Mouse (Mus musculus) lung, adult 2 months (tissue): ENCODE data around the gene Fstl4.

Source experiments
- CTCF ChIP-seq: fragments of 200-500 bp; IDR thresholded peaks from 2 replicates; pipeline ENCODE4 v1.5.1; 2011; ENCODE audit warnings: mild to moderate bottlenecking, low read length, control low read depth; ENCODE audit not compliant: insufficient read depth
- POLR2A ChIP-seq: fragments of 200-500 bp; IDR thresholded peaks from 2 replicates; pipeline ENCODE4 v1.6.1; 2011; ENCODE audit warnings: low read depth, mild to moderate bottlenecking, control low read depth, low read length, borderline replicate concordance; ENCODE audit errors: extremely low read depth

- TF ChIP-seq POLR2A: no peak
- no peak for TF ChIP-seq CTCF
Measured at GRCm38 (mm10) chr11:53057821-53058553, 293.6 kb downstream of the Fstl4 start.
